Mouse (Mus musculus) neural tube, embryonic 13.5 days (tissue): ENCODE data around the gene Dnajc10. TPM values are rescaled to one million over a fixed set of nuclear protein-coding genes. Genes with fewer than 3 reads are reported as not detected.

ENCODE experiments used
- polyA plus RNA-seq: library from polyadenylated mRNA; unstranded; fragments of >200 nt; fragmentation: Nextera tagmentation; extraction: Ambion mirVana; gene quantifications from 2 replicates; pipeline ENCODE4 v1.2.1, GENCODE M21; 2015

Dnajc10 gene
- polyA plus RNA-seq, 1 experiment from 2014 or later, result 64.2 TPM

Other genes with a start within 250 kb of the Dnajc10 start
- gene Pde1a, start 186.0 kb upstream of the Dnajc10 start, polyA plus RNA-seq, result 5.1 and 8.6 TPM in 2 replicates
- not detected in 2 replicates for gene Prdx6b, start 23.0 kb upstream of the Dnajc10 start, polyA plus RNA-seq
- 25.6 and 26.0 TPM in 2 replicates for gene Frzb, start 132.2 kb downstream of the Dnajc10 start, polyA plus RNA-seq